Mouse (Mus musculus): ENCODE measurements at regions not wholly inside any gene's neighbourhood (a gene's known extent, or its start where the extent isn't known, plus 50 kb on each side); places are given as distances from the start of the nearest gene placed in this dataset.

DNA sequence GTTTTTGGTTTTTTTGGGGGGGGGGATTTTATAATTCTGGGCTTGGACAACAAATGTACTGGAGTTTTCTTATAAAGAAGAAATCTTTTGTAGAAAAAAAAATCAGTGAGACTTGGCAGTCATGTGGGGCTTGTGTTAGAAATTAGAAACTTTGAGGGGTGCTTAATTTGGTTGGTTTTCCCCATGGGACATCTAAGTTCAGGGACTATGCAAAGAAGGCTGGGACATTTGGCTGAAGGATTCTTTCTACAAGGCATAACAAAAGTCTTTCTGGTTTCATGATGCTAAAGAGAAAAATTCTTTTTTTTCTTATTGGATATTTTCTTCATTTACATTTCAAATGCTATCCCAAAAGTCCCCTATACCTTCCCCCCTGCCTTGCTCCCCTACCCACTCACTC, 115.3 kb upstream of the Il6 start:
- TF ChIP-seq CTCF (IDR thresholded peaks at IDR 0.05; ENCODE audit: borderline replicate concordance, control insufficient read depth, extremely low read depth, insufficient read depth, low read length, poor library complexity) (no peak), POLR2A (IDR thresholded peaks at IDR 0.05; ENCODE audit: control insufficient read depth, extremely low read depth, insufficient read depth, low read length, poor library complexity) (no peak)
